Mouse (Mus musculus) liver, adult 2 months (tissue): ENCODE results near the gene Fn3krp.

ENCODE experiments used
- CTCF ChIP-seq: fragments of 200-500 bp; IDR thresholded peaks from 2 replicates; pipeline ENCODE4 v1.5.1; 2011; ENCODE audit warnings: low read depth, low read length, control low read depth
- POLR2A ChIP-seq: fragments of 200-500 bp; IDR thresholded peaks from 2 replicates; pipeline ENCODE4 v1.6.1; 2011; ENCODE audit warnings: low read length, control low read depth; ENCODE audit not compliant: insufficient read depth; ENCODE audit errors: extremely low read depth

GRCm38 (mm10) chr11:121415351-121415750 lies 5.8 kb upstream of the Fn3krp start:
- no peak for TF ChIP-seq CTCF
- no peak for TF ChIP-seq POLR2A
